ENCODE assay signal across 9 mouse cellular contexts in genomic region chr4:138677579-138677978, GRCm38 (mm10). TPM values are rescaled to one million over a fixed set of nuclear protein-coding genes. Genes with fewer than 3 reads are reported as not detected.
DNase-seq lines count a peak whose midpoint lies in the region; ATAC-seq and TF ChIP-seq lines count a peak whose summit lies in the region.
"Had no signal": no experiment of that assay in that cellular context is flagged by ENCODE, and none has a peak within 500 bp of the region (broad histone marks: within the 10 kb centered on the region; RNA-seq: fewer than 3 reads in every experiment).

No protein-coding gene starts in this region.

- no peaks in the 10 kb centered on the region for H3K36me3 ChIP-seq in lung, embryonic 14.5 days (ENCODE audit: insufficient read depth)
- no peaks in the 10 kb centered on the region for H3K36me3 ChIP-seq in forebrain, embryonic 16.5 days (ENCODE audit: control insufficient read depth, insufficient read depth)
- no peaks in the 10 kb centered on the region for H3K36me3 ChIP-seq in heart, embryonic 12.5 days
- H3K36me3 ChIP-seq: heart, embryonic 13.5 days had no signal

- 20% methylated on average over 16 of the region's 16 CpGs for WGBS in lung, embryonic 14.5 days
- WGBS in forebrain, embryonic 16.5 days: 19% methylated on average over 16 of the region's 16 CpGs
- 21% methylated on average over 16 of the region's 16 CpGs for WGBS in heart, embryonic 12.5 days

- H3K27me3 ChIP-seq in lung, embryonic 14.5 days (ENCODE audit: insufficient read depth, low read length): no peaks in the 10 kb centered on the region
- H3K27me3 ChIP-seq in forebrain, embryonic 16.5 days (replicated peaks; ENCODE audit: control insufficient read depth, insufficient read depth, low read length): peaks cover 16% of the 10 kb centered on the region
- peaks cover 52% of the 10 kb centered on the region for H3K27me3 ChIP-seq in heart, embryonic 12.5 days (replicated peaks)

- no peak overlapping the region for H3K4me3 ChIP-seq in lung, embryonic 14.5 days (ENCODE audit: low read depth, low read length)
- peak overlapping the region; percentile 28 for H3K4me3 ChIP-seq in forebrain, embryonic 16.5 days (replicated peaks; ENCODE audit: low read length)
- no peak overlapping the region for H3K4me3 ChIP-seq in heart, embryonic 12.5 days
- H3K4me3 ChIP-seq: heart, embryonic 13.5 days had no signal

- no peak for ATAC-seq in lung, embryonic 14.5 days (ENCODE audit: insufficient read depth)
- ATAC-seq in forebrain, embryonic 16.5 days: peak; percentile 38; the same call in 1 of the 2 replicates
- ATAC-seq in erythroid progenitor cell, adult 5-6 weeks (replicated peaks; ENCODE audit: low FRiP score, poor library complexity, severe bottlenecking): no peak
- ATAC-seq in heart, embryonic 12.5 days (ENCODE audit: insufficient number of reproducible peaks, low FRiP score): no peak

- no peak for TF ChIP-seq CTCF in lung, embryonic 14.5 days (IDR thresholded peaks at IDR 0.05; ENCODE audit: low read depth)

- DNase-seq in lung, embryonic 14.5 days: peak; percentile 72
- no peak for DNase-seq in lung, postnatal 10 days
- peak; percentile 71 to 86 for DNase-seq in left cerebral cortex, postnatal 14 days (ENCODE audit: low spot score in 2 of 2)
- DNase-seq in right cerebral cortex, adult 18-20 months: peak; percentile 58
- no peak for DNase-seq in urinary bladder, postnatal 36 days (ENCODE audit: low spot score in 2 of 2)

- H3K4me1 ChIP-seq in lung, embryonic 14.5 days (ENCODE audit: insufficient read depth): no peaks in the 10 kb centered on the region
- H3K4me1 ChIP-seq in forebrain, embryonic 16.5 days (replicated peaks; ENCODE audit: control insufficient read depth, insufficient read depth, low read length): 0 out of 2 replicates have a peak, but pooled peaks cover 6% of the 10 kb centered on the region
- no peaks in the 10 kb centered on the region for H3K4me1 ChIP-seq in heart, embryonic 12.5 days (replicated peaks)
- H3K4me1 ChIP-seq: heart, embryonic 13.5 days had no signal

- no peak overlapping the region for H3K9ac ChIP-seq in lung, embryonic 14.5 days
- peak overlapping the region; percentile 42; the same call in 1 of the 2 replicates for H3K9ac ChIP-seq in forebrain, embryonic 16.5 days (replicated peaks; ENCODE audit: low read depth, low read length)
- no peak overlapping the region for H3K9ac ChIP-seq in heart, embryonic 12.5 days
- H3K9ac ChIP-seq: heart, embryonic 13.5 days had no signal

- no peak overlapping the region for H3K4me2 ChIP-seq in lung, embryonic 14.5 days
- peak overlapping the region; percentile 53 for H3K4me2 ChIP-seq in forebrain, embryonic 16.5 days (ENCODE audit: low read length)
- no peak overlapping the region for H3K4me2 ChIP-seq in heart, embryonic 12.5 days
- H3K4me2 ChIP-seq: heart, embryonic 13.5 days had no signal

- intact Hi-C loops in left cerebral cortex, postnatal 14 days (cut with DNase I): no loop called here

- H3K27ac ChIP-seq in lung, embryonic 14.5 days (ENCODE audit: low read depth): no peak overlapping the region
- no peak overlapping the region for H3K27ac ChIP-seq in forebrain, embryonic 16.5 days (ENCODE audit: low read length)
- no peak overlapping the region for H3K27ac ChIP-seq in heart, embryonic 12.5 days (ENCODE audit: poor library complexity, severe bottlenecking)
- H3K27ac ChIP-seq: heart, embryonic 13.5 days had no signal

- H3K9me3 ChIP-seq in lung, embryonic 14.5 days (ENCODE audit: low read depth, low read length): no peaks in the 10 kb centered on the region
- H3K9me3 ChIP-seq in forebrain, embryonic 16.5 days (ENCODE audit: control insufficient read depth, low read length): no peaks in the 10 kb centered on the region
- H3K9me3 ChIP-seq in heart, embryonic 12.5 days (replicated peaks): peaks cover 4% of the 10 kb centered on the region; the same call in 1 of the 2 replicates
- H3K9me3 ChIP-seq: heart, embryonic 13.5 days had no signal

RNA-seq across cellular contexts. Expression of gene Vwa5b1, which starts 41.9 kb away (rescaled TPM):
- 0.11 and 0.15 TPM in 2 replicates for polyA plus RNA-seq in lung, embryonic 14.5 days (2014; fragmentation: Nextera tagmentation; extraction: Ambion mirVana)
- polyA plus RNA-seq in forebrain, embryonic 16.5 days (2015; fragmentation: Nextera tagmentation; extraction: Ambion mirVana): 0.72 and 0.79 TPM in 2 replicates
- total RNA-seq in left cerebral cortex, postnatal 14 days (2021): 1 to 10 TPM; 3.1 to 4.3 TPM
- total RNA-seq in erythroid progenitor cell, adult 5-6 weeks (2015; ENCODE audit: low replicate concordance): not detected in 2 replicates
- total RNA-seq in erythroid progenitor cell, adult 5-6 weeks (2017; ENCODE audit: low replicate concordance): not detected in 2 replicates
- polyA plus RNA-seq in heart, embryonic 12.5 days (2016; fragmentation: Nextera tagmentation; extraction: Ambion mirVana): not detected in 2 replicates
- polyA plus RNA-seq: heart, embryonic 13.5 days had no signal

RNA-seq across cellular contexts. Expression of gene Pla2g2c, which starts 47.0 kb away (rescaled TPM):
- polyA plus RNA-seq in lung, embryonic 14.5 days (2014; fragmentation: Nextera tagmentation; extraction: Ambion mirVana): 0.15 and 0.25 TPM in 2 replicates
- not detected in 2 replicates for polyA plus RNA-seq in forebrain, embryonic 16.5 days (2015; fragmentation: Nextera tagmentation; extraction: Ambion mirVana)
- total RNA-seq in left cerebral cortex, postnatal 14 days (2021): under 1 TPM in 1 of 2 experiments, not detected in 1; 0.22 TPM
- not detected in 2 replicates for total RNA-seq in erythroid progenitor cell, adult 5-6 weeks (2015; ENCODE audit: low replicate concordance)
- total RNA-seq in erythroid progenitor cell, adult 5-6 weeks (2017; ENCODE audit: low replicate concordance): not detected in 2 replicates
- 0.15 and 0.41 TPM in 2 replicates for polyA plus RNA-seq in heart, embryonic 12.5 days (2016; fragmentation: Nextera tagmentation; extraction: Ambion mirVana)

RNA-seq across cellular contexts. Expression of gene Ubxn10, which starts 59.4 kb away (rescaled TPM):
- 1.5 and 1.7 TPM in 2 replicates for polyA plus RNA-seq in lung, embryonic 14.5 days (2014; fragmentation: Nextera tagmentation; extraction: Ambion mirVana)
- 1.3 and 1.9 TPM in 2 replicates for polyA plus RNA-seq in forebrain, embryonic 16.5 days (2015; fragmentation: Nextera tagmentation; extraction: Ambion mirVana)
- under 1 TPM; 0.88 to 0.99 TPM for total RNA-seq in left cerebral cortex, postnatal 14 days (2021)
- not detected in 2 replicates for total RNA-seq in erythroid progenitor cell, adult 5-6 weeks (2015; ENCODE audit: low replicate concordance)
- total RNA-seq in erythroid progenitor cell, adult 5-6 weeks (2017; ENCODE audit: low replicate concordance): not detected in 2 replicates
- 0.95 and 1.3 TPM in 2 replicates for polyA plus RNA-seq in heart, embryonic 12.5 days (2016; fragmentation: Nextera tagmentation; extraction: Ambion mirVana)

Comparison
In these comparisons a context has a peak if more than half of its experiments do, and no peak if none do; other contexts are left out.
1. DNase-seq: peak in lung, embryonic 14.5 days (single experiment), left cerebral cortex, postnatal 14 days (2 of 2) and right cerebral cortex, adult 18-20 months (single experiment); none in lung, postnatal 10 days (single experiment) and urinary bladder, postnatal 36 days (0 of 2).